Mouse (Mus musculus): ENCODE measurements around the gene Arl6. TPM values are rescaled to one million over a fixed set of nuclear protein-coding genes. Genes with fewer than 3 reads are reported as not detected.

Gene Arl6
- polyA plus RNA-seq, 1 experiment from 2014 or later = 59.4 TPM

DNA sequence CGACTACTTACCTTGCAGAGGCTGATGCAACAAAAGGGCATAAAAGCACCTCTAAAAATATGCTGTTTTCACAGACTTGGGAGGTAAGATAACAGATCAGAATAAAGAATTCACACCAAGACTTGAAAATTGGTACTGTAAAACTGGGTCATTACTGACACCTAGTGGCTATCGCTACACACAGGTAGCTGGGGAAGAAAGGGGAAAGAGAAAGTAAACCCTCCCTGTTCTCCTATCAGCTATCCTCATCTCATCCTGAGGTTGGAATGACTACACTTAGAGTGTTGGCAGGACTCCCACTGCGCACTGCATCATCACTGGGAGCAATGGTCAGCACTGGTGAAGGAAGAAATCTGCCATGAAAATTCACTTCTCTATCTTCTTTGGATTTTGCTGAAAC, 22.0 kb downstream of the Arl6 start:
- DNase-seq (ENCODE audit: low spot score) (peak; percentile 83), ATAC-seq (peak; percentile 71)
- 44% methylated on average over 3 of the region's 3 CpGs for WGBS
- Histone ChIP-seq H3K9ac (ENCODE audit: low read length) (no peak overlapping the region), H3K27me3 (replicated peaks; ENCODE audit: control insufficient read depth, insufficient read depth, low read length) (no peaks in the 10 kb centered on the region), H3K4me1 (ENCODE audit: control insufficient read depth, insufficient read depth, low read length) (no peaks in the 10 kb centered on the region), H3K9me3 (replicated peaks; ENCODE audit: control insufficient read depth, low read length) (no peaks in the 10 kb centered on the region), H3K36me3 (ENCODE audit: control insufficient read depth, insufficient read depth, low read length) (no peaks in the 10 kb centered on the region), H3K27ac (ENCODE audit: low read depth, low read length) (no peak overlapping the region), H3K4me3 (ENCODE audit: low read depth, low read length) (no peak overlapping the region), H3K4me2 (ENCODE audit: low read length) (no peak overlapping the region)

DNA sequence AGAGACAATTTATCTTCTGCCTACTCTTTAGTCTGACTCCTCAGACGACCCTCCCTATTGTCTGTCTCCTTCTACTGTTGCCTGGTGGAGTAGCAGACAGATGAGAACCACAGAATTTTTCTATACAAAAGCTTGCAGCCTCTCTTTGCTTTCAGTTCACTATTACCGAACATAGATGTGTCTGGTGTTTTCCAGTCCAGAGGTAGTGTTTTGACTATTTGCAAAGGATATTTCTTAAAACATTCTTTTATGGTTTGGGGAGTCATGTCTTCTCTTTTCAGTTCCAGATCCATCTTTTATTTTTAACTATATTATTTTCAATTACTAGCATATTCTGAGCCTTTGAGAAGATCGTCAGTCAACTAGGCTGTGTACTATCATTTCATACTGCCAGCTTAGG, 23.5 kb downstream of the Arl6 start:
- no peaks in the 10 kb centered on the region for H3K27me3 ChIP-seq (replicated peaks; ENCODE audit: control insufficient read depth, insufficient read depth, low read length)
- no peaks in the 10 kb centered on the region for H3K36me3 ChIP-seq (ENCODE audit: control insufficient read depth, insufficient read depth, low read length)
- 85% methylated on average over 3 of the region's 3 CpGs for WGBS
- no peaks in the 10 kb centered on the region for H3K4me1 ChIP-seq (ENCODE audit: control insufficient read depth, insufficient read depth, low read length)
- H3K4me3 ChIP-seq (ENCODE audit: low read depth, low read length) = no peak overlapping the region
- H3K27ac ChIP-seq (ENCODE audit: low read depth, low read length) = no peak overlapping the region
- DNase-seq (ENCODE audit: low spot score) (no peak), ATAC-seq (no peak)
- no peak overlapping the region for H3K4me2 ChIP-seq (ENCODE audit: low read length)
- H3K9me3 ChIP-seq (replicated peaks; ENCODE audit: control insufficient read depth, low read length) = no peaks in the 10 kb centered on the region
- no peak overlapping the region for H3K9ac ChIP-seq (ENCODE audit: low read length)

- Histone ChIP-seq H3K4me1 (ENCODE audit: control insufficient read depth, insufficient read depth, low read length) (no peaks in the 10 kb centered on the region), H3K9ac (ENCODE audit: low read length) (no peak overlapping the region), H3K27me3 (replicated peaks; ENCODE audit: control insufficient read depth, insufficient read depth, low read length) (no peaks in the 10 kb centered on the region), H3K36me3 (ENCODE audit: control insufficient read depth, insufficient read depth, low read length) (no peaks in the 10 kb centered on the region), H3K9me3 (replicated peaks; ENCODE audit: control insufficient read depth, low read length) (no peaks in the 10 kb centered on the region), H3K27ac (ENCODE audit: low read depth, low read length) (no peak overlapping the region), H3K4me3 (ENCODE audit: low read depth, low read length) (no peak overlapping the region), H3K4me2 (ENCODE audit: low read length) (no peak overlapping the region)
- WGBS = 90% methylated on average over 1 of the region's 1 CpGs
- ATAC-seq (no peak), DNase-seq (ENCODE audit: low spot score) (no peak)
Measured at GRCm38 (mm10) chr16:59610750-59611149, 28.4 kb downstream of the Arl6 start.

DNA sequence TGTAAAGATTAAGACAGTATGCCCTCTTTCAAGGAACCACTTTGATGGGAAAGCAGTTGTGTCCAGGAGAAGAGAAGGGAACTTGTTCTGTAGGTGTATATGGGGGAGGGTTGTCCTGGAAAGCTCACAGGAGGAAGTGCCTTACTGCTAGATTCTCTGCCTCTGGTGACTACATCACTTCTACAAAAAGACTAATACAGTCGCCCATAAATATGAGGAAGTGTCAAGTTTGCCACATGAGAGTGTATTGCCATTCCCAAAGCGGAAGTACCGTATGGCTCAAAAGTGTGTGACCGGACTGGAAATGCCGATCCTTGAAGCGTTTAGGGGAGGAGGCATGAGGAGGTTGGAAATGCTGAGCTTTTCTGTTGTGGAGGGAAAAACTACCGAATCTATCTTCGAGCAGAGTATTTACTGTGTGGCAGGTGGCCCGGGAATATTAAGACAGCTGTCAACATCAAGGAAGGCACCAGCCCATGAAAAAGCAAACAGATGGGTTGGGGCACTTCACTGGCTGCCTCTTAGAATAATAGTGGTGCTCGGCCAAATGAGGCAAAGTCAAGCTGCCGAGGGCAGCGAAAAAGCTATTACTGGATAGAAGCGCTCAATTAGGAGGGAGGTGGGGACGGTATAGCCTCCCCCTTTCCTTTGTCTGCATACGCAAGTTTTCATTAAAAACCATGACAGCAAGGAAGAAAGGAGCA, 35.0 kb downstream of the Arl6 start:
- Histone ChIP-seq H3K9ac (ENCODE audit: low read length) (0 out of 2 replicates have a peak overlapping the region, but pooled peaks have one; percentile 7), H3K36me3 (ENCODE audit: control insufficient read depth, insufficient read depth, low read length) (no peaks in the 10 kb centered on the region), H3K27me3 (replicated peaks; ENCODE audit: control insufficient read depth, insufficient read depth, low read length) (no peaks in the 10 kb centered on the region), H3K4me2 (ENCODE audit: low read length) (peak overlapping the region; percentile 46), H3K4me1 (ENCODE audit: control insufficient read depth, insufficient read depth, low read length) (peaks cover 7% of the 10 kb centered on the region), H3K9me3 (replicated peaks; ENCODE audit: control insufficient read depth, low read length) (no peaks in the 10 kb centered on the region), H3K4me3 (ENCODE audit: low read depth, low read length) (peak overlapping the region; percentile 9), H3K27ac (ENCODE audit: low read depth, low read length) (peak overlapping the region; percentile 33; the same call in 1 of the 2 replicates)
- ATAC-seq = peak; percentile 82
- 40% methylated on average over 15 of the region's 15 CpGs for WGBS
- DNase-seq (ENCODE audit: low spot score) = peak; percentile 74

DNA sequence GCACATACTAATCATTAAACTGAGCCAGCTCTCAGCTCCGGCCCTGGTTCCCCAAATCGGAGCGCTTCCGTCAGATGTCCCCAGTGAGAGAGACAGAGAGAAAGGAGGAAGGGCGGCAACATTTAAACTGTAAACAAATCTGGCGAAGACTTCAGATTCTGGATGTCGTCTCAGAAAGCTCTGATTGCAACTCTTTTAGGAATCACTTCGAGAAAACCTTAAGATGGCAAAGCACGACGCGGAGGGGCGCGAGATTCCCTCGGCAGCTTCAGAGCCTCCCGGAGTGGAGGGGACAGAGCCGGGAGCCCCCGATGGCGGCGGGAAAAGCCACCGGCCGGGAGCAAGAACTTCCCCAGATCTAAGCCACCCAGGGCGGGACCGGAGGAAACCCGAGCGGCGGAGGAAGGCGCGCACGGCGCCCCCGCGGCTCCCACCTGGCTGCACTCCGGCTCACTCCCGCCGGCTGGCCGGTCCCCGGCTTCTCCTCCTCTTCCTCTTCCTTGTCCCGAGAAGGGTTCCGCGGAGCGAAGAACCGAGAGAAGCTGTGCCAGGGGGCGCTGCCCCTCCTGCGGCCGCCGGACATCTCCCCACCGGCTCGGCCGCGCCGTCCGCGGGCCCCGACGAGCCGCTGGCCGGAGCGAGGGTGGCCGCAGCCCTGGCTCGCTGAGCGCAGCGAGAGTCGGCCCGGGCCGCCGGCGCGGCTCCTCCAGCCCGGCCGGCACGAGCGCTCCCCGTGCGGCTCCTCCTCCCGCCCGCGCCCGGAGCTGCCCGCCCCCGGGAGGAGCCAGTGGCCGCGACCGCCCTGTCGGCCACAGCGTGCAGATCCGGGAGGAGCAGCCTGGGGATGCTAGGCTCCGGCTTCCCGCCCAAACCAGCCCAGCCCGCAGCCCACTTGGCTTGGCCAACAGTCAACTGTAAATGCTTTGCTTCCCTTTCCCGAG, 38.6 kb downstream of the Arl6 start, which contains the start of gene Crybg3:
Gene Crybg3, minus strand, starts transcription at position 669 of the 941 bp plus-strand sequence.
- ATAC-seq = peak; percentile 88
- Histone ChIP-seq H3K4me3 (ENCODE audit: low read depth, low read length) (peak within 1 kb of the TSS; percentile 65), H3K9ac (ENCODE audit: low read length) (peak within 1 kb of the TSS; percentile 77), H3K36me3 (ENCODE audit: control insufficient read depth, insufficient read depth, low read length) (no peaks in the 10 kb centered on the region), H3K4me2 (ENCODE audit: low read length) (peak within 1 kb of the TSS; percentile 93), H3K27me3 (replicated peaks; ENCODE audit: control insufficient read depth, insufficient read depth, low read length) (no peaks in the 10 kb centered on the region), H3K4me1 (ENCODE audit: control insufficient read depth, insufficient read depth, low read length) (peaks cover 7% of the 10 kb centered on the region), H3K27ac (ENCODE audit: low read depth, low read length) (peak within 1 kb of the TSS; percentile 24; the same call in 1 of the 2 replicates), H3K9me3 (replicated peaks; ENCODE audit: control insufficient read depth, low read length) (no peaks in the 10 kb centered on the region)
- WGBS = under 1% methylated on average over 81 of the region's 90 CpGs
- DNase-seq (ENCODE audit: low spot score) = peak; percentile 66

DNA sequence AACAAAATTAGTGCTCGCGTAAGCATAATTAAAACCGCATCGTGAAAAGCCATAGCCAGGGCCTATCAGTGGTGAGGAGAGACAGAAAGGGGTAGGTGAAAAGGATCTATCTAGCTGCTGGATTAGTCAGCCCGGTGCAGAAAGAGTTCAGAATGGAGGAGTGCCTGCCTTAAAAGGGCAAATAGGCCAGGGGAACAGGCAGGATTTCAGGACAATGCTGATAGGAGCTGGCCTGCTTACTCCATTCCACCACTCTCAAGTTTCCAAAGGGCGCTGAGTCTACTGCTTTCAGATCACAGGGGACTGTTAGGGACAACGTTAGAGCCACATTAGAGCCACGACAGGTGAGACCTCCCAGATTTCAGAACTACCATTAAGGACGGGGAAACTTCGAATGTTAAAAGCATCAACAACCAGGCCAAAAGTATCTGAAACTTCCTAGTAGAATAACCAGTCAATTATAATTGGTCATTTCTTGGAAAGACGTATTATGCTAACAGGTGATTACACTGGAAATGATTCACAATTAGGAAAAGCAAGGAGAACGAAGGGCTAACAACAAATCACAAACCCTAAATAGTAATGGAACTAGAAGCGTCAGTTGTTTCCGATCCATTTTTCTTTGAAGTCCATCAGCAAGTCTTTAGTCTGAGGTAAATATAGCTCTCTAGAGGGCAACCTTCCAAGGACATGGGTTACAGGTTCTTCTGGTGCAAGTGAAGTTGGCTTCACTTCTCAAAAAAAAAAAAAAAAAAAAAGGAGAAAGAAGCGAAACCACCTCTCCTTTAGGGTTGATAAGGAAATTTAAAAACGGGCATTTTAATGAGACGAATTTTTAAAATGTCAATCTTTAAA, 39.6 kb downstream of the Arl6 start:
- 21% methylated on average over 17 of the region's 17 CpGs for WGBS

DNA sequence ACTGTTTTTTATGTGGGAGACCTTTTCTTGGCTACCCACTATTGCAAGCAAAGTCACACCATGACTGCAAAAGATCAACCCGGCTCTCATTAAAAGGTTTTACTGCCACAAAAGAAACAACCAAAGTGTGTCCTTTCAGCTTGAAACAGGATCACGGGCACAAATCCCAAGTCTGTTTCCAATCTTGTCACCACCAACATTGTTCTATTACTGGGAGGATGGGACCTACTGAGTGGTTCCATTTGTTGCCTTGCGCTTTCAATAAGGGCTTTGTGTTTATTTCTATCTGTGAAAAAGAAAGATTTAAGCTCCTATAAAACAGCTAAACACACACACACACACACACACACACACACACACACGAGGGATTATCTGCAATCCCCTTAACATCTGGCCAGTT, 40.2 kb downstream of the Arl6 start:
- no peaks in the 10 kb centered on the region for H3K27me3 ChIP-seq (replicated peaks; ENCODE audit: control insufficient read depth, insufficient read depth, low read length)
- no peak overlapping the region for H3K4me3 ChIP-seq (ENCODE audit: low read depth, low read length)
- 0 out of 2 replicates have a peak overlapping the region, but pooled peaks have one; percentile 93 for H3K4me2 ChIP-seq (ENCODE audit: low read length)
- H3K9me3 ChIP-seq (replicated peaks; ENCODE audit: control insufficient read depth, low read length) = no peaks in the 10 kb centered on the region
- DNase-seq (ENCODE audit: low spot score) (peak; percentile 5), ATAC-seq (no peak)
- H3K36me3 ChIP-seq (ENCODE audit: control insufficient read depth, insufficient read depth, low read length) = no peaks in the 10 kb centered on the region
- WGBS = 11% methylated on average over 4 of the region's 4 CpGs
- no peak overlapping the region for H3K9ac ChIP-seq (ENCODE audit: low read length)
- peaks cover 3% of the 10 kb centered on the region for H3K4me1 ChIP-seq (ENCODE audit: control insufficient read depth, insufficient read depth, low read length)
- no peak overlapping the region for H3K27ac ChIP-seq (ENCODE audit: low read depth, low read length)

More for the DNA sequence above, 39.6 kb downstream of the Arl6 start:
- Histone ChIP-seq H3K4me2 (ENCODE audit: low read length) (peak overlapping the region; percentile 93), H3K36me3 (ENCODE audit: control insufficient read depth, insufficient read depth, low read length) (no peaks in the 10 kb centered on the region), H3K9ac (ENCODE audit: low read length) (no peak overlapping the region), H3K4me3 (ENCODE audit: low read depth, low read length) (peak overlapping the region; percentile 65), H3K27ac (ENCODE audit: low read depth, low read length) (no peak overlapping the region), H3K4me1 (ENCODE audit: control insufficient read depth, insufficient read depth, low read length) (peaks cover 6% of the 10 kb centered on the region), H3K9me3 (replicated peaks; ENCODE audit: control insufficient read depth, low read length) (no peaks in the 10 kb centered on the region), H3K27me3 (replicated peaks; ENCODE audit: control insufficient read depth, insufficient read depth, low read length) (no peaks in the 10 kb centered on the region)
- no peak for ATAC-seq
- peak; percentile 9 for DNase-seq (ENCODE audit: low spot score)

DNA sequence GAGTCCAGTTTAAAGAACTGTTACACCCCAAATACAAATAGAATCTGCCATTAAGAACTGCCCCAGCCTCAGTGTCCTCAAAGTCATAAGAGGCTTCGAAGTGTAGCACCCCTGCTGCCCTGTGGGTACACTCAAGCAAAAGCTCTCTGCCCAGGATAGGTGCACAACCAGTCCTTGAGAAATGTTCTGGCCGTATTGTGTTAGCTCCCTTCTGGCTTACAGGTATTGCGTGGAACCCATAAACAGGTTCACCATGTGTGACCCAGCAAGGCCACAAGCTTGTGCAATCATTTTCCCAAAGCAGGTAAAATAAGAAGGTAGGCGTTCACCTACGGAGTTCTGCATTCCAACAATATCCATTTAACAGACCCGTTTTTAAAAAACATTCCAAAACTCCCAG, 41.9 kb downstream of the Arl6 start:
- no peaks in the 10 kb centered on the region for H3K36me3 ChIP-seq (ENCODE audit: control insufficient read depth, insufficient read depth, low read length)
- no peaks in the 10 kb centered on the region for H3K9me3 ChIP-seq (replicated peaks; ENCODE audit: control insufficient read depth, low read length)

More for the DNA sequence above, 41.9 kb downstream of the Arl6 start:
- peaks cover 3% of the 10 kb centered on the region for H3K4me1 ChIP-seq (ENCODE audit: control insufficient read depth, insufficient read depth, low read length)
- DNase-seq (ENCODE audit: low spot score) (no peak), ATAC-seq (no peak)
- no peak overlapping the region for H3K4me2 ChIP-seq (ENCODE audit: low read length)
- no peak overlapping the region for H3K4me3 ChIP-seq (ENCODE audit: low read depth, low read length)
- no peak overlapping the region for H3K9ac ChIP-seq (ENCODE audit: low read length)
- H3K27ac ChIP-seq (ENCODE audit: low read depth, low read length) = no peak overlapping the region
- WGBS = 95% methylated on average over 6 of the region's 6 CpGs
- no peaks in the 10 kb centered on the region for H3K27me3 ChIP-seq (replicated peaks; ENCODE audit: control insufficient read depth, insufficient read depth, low read length)

Data from forebrain, embryonic 14.5 days (tissue).